Mouse (Mus musculus): ENCODE measurements around the gene Wwox.

The Wwox gene

DNA sequence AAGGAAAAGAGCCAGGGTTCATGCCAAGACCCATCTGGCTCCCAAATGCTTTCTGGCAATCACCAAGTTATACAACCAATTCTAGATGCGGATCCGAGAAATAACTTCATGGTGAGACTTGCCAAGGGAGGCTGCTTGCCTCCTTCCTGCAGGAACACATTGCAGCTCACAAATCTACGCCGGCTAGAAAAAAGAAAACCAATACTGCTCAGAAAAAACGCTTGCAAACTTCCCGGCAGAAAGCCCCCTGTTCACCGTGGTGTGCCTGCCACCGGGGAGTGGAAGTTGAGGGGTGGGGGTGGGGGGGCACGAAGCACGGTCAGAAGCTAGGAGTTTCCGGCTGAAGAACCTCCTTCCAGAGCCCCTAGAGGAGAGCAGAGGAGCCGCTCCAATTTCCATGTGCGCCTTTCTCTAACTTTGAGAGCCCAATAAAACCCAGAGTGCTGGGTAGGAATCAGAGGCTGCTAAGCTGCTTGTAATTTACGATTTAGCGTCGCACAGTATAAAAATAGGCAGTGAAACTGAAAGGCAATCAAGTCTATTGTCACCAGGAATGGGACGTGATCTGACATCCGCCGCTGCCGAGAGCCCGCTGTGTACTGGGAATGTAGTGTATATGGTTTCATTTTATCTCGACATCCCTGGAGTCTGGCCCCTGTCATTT is 720.4 kb downstream of the Wwox start:
- peak; percentile 62 for DNase-seq (ENCODE audit: low read depth, low spot score)

DNA sequence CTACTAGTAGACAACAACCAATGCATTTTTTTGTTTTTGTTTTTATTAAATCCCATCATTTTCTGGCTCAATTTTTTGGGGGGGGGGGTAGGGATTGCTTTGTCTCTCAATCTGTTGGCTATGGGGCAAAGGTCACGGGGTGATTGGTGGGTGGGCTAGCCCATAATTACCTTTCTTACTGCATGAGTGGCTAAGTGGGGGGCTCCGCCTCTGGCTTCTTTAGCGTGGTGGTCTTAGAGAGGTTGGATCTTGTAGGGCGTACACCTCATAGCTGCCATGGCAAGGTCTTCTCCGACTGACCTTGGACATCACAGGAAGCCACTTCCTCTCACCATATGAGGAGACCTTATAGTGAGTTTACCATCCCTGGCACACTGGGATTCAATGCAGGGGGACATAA is 721.0 kb downstream of the Wwox start:
- no peak for DNase-seq (ENCODE audit: low read depth, low spot score)

DNA sequence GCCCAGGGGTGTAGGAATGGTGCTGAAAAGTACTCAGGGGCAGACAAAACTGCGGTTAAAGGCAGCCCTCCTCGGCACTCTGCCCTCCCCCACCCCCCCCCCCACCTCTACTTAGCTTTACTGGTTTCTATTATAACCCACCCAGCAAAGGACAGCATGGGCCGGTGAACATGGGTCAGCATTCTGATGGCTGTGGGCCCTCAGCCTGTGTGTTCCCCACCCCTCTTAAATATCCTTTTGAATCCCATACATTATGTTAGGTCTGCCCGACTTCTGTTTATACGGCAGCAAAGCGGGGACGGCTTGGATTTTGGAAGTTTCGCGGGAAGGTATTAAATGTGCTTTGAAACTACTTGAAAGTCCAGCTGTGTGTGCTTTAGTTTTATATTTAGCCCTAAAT is 722.1 kb downstream of the Wwox start:
- no peak for DNase-seq (ENCODE audit: low read depth, low spot score)

DNA sequence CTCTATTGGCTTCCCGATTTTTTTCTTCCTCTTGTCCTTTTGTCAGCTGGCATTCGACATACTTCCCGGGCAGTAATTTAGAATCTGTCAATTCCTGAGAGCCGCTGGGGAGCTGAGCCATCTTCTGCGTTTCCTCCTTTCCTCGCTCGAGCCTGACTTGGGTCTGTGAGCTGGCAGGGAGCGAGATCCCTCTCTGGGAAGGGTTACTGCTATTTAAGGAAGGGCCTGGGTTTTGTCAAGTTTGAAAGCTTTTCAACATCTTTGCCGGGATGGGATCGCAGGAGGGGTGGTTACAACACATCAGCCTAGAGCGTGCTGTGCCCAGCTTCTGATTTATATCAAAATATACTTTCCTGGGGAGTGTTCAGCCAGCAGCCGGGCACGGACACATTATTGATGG is 725.4 kb downstream of the Wwox start:
- no peak for DNase-seq (ENCODE audit: low read depth, low spot score)

DNA sequence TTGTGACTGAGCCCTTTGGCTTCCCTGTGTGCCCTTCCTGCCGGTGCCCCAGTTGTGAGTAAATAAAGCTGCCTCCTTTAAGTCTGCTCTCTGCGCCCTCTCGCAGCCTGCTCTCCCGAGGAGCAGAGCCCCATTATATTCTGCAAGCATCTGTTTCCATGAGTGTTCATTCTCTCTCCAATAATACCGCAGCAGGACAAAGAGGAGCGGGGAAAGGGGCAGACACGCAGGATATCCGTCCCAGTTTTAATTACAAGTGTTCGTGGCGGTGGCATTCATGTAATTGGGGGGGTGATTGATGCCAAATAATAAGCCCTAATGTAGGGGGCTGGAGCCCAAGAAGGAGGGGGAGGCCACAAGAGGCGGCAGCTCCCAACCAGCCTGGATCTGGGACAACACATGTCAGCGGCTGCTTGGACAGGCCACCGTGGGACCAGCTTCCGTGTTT is 734.2 kb downstream of the Wwox start:
- DNase-seq (ENCODE audit: low read depth, low spot score), result no peak

DNA sequence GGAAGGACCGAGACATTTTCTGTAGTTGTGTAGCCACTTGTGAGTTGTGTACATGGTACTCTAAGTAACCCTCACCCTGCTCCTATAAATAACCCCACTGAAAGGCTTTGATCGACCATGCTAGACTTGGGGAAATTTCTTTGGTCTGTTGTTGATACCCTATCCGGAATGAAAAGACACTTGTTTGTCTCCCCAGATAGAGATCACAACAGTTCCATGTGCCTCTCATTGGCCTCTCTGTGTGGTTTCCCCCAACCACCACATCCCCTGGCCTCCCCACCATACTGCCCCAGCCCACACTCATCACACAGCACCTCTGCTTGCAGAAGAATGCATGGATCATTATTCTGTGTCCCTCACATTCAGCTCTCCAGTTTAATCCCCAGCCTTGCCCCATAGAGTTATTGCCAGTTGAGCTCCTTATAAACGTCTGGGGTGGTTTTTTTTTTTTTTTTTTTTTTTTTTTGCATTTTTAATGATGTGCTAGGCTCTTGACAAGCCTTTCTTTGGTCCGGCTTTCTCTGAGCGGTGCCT is 746.0 kb downstream of the Wwox start:
- DNase-seq (ENCODE audit: low read depth, low spot score), result no peak

DNA sequence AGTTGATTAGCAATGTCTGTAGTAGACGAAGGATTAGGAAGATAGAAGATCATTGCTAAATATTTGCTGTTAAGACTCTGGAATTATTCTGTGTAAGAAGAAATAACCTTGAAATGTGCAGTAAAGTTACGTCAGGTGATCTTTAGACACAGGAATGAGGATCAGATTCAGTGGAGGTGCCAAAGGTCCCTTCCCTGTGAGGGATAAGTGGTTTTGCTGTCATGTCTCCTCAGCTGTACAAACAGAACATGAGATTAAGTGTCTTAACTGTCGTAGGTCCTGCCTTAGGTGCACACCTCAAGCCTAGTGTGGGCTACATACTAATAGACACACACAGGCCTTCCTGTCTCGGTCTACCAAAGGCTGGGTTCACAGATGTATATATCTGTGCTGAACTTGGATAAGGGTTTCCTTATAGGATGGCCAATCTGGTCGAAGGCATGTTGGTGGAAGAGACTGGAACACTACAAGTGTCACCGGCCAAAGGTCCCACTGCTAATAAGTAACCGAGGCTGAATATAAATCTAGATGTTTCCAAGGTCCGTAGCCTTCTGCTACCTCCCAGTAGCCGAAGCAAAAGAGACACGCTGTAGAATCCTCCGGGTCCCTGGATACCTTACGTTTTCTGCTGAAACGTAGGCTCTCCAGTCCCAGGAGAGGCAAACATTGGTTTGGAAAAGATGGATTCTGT is 746.8 kb downstream of the Wwox start:
- no peak for DNase-seq (ENCODE audit: low read depth, low spot score)

DNA sequence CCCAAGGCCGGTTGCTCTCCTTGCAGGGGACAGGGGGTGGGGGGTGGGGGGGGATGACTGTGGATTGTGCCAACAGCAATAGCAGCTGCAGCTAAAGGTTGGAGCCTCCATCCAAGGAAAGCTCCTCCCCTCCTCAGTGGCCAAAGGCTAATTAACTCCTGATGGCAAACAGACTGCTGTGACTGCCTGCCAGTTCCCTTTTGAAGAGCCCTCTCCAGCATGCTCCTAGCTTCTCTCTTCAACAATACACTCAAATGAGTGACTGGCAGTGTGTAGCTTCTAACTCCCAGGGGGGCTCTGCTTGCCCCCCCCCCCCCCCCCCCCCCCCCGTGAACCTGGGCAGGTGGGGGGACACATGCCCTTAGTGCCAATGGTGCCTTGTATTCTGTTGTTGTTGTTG is 747.4 kb downstream of the Wwox start:
- no peak for DNase-seq (ENCODE audit: low read depth, low spot score)

DNA sequence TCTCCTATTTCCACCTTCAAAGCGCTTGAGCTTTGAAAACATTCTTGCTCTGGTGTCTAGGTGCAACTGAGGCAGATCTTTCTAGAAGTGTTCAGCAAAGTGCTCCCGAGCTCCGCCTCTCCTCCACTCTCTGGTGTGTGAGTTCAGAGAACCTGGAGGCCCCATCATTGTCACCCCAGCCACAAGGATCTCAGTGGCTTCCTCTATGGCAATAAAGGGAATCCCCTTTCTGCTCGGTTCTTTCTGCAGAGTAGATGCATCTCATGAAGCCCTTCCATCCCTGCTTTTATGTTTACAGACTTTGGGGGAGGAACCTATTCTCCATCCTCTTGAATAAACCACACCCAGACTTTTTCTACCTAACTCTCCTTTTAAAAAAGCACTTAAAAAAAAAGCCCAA is 749.0 kb downstream of the Wwox start:
- DNase-seq (ENCODE audit: low read depth, low spot score), result no peak

DNA sequence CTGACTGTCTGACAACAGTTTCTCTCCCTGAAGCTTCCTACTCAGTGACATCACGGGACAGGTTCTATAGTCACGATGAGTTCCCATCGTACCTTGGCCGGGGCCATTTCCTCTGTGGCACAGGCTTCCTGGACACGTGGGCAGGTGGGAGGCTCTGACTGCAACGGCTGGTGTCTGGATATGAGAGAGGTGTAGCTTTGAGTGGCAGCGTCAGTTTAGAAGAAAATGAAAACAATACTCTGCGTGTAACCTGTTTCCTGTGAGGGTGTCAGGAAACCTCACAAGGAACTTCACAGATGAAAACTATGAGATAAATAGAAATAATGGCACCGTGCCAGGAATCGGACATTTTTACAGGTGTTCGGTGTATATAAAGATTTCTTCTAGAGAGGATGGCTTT is 750.4 kb downstream of the Wwox start:
- no peak for DNase-seq (ENCODE audit: low read depth, low spot score)

DNA sequence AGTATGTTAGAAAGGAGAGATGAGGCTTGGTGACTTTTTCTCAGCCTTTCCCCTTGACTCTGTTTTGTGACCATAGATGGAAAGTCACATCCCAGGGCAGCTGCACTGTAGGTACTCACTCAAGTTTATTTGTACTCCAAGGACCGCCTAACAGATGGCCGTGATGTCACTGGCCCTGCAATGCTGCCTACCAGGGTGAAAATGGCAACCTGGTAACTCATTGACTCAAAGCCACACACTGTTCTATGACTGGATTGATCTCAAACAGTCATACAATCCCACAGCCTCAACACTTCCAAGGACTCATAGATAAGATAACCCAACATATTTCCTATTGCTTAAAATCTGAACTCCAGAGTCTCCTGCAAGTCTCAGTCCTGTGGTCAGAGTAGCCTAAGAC is 754.3 kb downstream of the Wwox start:
- no peak for DNase-seq (ENCODE audit: low read depth, low spot score)

DNA sequence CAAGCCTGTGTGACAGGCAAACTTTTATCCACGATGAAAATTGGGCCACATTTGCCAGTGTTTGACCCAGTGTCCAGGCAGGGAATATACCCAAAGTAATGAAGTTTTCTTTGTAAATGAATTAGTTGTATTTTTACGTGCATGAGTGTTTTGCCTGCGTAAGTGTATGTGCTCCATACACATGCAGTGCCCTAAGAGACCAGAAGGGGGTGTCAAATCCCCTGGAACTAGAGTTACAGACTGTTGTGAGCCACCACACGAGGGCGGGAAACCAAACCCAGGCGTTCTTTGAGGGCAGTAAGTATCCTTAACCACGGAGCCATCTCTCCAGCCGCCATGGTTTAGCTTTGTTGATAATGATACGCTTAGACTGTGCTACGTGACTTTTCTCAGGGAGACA is 755.9 kb downstream of the Wwox start:
- no peak for DNase-seq (ENCODE audit: low read depth, low spot score)

DNA sequence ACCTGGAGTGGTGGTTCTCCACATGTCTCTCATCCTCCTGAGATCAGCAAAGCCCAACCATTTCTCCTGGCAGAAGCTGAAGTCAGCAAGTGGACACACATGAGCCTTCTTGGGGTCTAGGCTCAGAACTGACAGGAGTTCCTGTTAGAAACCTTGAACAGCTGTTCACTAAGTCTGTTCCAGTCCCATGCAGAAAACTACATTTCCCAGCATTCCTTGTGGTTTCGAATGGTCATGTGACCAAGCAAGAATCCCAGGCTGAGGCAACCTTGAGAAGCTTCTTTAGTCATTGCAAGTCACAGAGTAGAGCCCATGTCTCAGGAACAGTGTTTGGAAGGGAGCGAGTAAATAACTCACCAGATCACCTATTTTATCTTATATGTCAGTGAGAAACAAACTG is 757.4 kb downstream of the Wwox start:
- no peak for DNase-seq (ENCODE audit: low read depth, low spot score)

DNA sequence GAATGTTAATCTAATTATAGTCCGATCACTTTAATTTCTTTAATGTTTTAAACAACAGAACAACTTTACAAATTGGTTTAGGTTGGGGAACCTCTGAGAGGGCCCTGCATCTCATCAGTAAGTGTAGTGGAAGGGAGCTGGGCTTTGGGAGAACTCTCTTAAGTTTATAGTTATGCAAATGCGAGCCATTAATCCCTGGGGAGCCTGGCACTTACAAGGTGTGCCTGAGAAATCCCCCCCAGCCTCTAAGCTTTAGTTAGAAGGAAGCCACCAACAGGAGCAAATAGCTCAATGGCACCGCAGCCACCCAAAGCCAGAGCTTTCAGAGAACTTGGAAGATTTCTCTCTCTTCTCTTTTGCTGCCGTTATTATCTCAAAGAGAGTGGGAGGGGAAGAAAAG is 759.7 kb downstream of the Wwox start:
- no peak for DNase-seq (ENCODE audit: low read depth, low spot score)

DNA sequence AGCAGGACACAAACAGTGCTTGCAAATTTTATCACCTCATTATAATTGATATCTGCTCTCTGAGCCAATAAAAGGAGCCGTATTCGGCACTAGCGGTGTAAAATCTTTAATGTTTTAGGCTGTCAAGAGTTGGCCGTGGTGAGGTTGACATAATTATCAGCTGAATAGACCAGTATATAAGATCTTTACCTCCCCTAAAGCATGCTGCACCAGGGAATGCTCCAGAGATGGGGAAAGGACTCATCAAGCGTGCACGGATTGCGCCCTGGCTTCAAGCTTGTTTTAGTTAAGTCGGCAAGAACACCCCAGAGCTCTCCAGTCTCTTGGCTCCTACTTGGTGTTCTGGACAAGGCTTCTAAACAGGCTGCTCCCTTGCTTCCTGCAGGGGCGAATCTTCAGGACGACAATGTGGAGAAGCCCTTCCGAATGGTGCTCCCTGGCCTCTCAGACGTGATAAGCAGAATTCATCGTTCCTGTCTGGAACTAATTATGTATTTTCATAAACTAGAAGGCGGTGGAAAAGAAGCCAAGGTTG is 760.2 kb downstream of the Wwox start:
- no peak for DNase-seq (ENCODE audit: low read depth, low spot score)

DNA sequence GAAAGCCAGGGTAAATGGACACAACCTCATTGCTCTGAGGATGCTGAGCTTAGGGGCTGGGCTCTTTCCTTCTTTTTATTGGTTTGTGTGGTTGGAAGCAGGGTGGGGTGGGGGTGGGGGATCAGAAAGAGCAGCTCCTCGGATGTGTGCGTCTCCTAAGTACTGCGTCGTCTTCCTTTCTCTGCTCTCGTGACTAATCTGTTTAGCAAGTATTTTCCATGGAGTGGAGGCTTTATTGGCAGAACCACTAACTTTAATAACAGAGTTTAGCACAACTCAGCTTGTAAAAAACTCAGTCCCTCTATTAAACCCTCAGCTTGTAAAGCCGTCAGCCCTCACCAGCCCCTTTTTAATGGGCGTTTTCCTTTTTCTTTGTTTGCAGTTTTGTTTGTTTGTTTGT is 762.3 kb downstream of the Wwox start:
- DNase-seq (ENCODE audit: low read depth, low spot score), result no peak

DNA sequence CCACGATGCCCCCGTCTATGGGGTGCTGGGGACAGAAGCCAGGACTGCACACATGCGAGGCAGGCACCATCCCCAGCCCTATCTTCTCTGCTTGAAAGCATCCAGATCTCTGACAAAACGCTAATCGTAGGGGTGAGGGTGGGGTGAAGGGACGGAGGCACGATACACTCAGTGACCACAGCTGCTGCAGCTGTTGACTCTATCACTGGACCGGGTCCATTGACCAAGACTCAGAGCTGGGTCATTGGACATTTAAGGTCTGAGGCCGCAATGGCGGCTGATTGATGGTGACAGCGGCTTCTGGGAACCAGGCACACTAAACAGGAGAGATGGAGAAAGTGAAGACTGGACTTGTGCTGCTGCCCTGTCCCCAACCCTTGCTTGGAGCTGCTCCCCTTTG is 768.0 kb downstream of the Wwox start:
- no peak for DNase-seq (ENCODE audit: low read depth, low spot score)

DNA sequence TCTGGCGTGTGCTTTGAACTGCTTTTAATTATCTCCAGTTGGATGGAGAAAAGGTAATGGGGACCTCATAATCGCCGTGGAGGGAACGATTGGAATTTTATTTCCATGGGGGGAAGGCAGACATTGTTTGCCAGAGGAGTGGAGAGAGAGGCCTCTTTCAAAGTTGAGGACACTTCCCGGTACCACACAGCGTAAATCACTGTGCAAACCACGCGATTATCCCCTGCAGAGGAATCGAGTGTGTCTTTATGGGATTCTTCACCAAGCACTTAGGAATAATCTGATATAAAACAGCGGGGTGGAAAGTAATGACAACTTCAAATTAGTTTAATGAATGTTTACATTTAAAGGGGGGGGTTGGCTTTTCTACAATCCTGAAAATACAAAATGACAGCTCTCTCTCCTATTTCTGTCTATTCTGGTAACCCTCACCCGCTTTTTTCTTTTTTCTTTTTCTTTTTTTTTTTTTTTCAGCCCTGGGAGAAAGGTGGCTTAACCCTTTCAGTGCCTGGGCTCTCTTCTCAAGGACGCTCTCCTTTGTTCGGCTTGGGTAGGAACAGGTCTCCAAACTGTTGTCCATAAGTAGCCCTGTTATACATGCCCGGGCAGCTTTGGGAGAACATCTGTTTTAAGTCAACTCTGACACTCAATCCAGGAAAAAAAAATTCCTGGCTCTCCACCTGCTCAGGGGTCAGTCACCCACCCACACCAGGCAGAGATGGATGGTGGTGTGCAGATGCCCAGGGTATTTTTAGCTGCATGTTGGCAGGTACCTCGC is 769.1 kb downstream of the Wwox start:
- no peak for DNase-seq (ENCODE audit: low read depth, low spot score)

DNA sequence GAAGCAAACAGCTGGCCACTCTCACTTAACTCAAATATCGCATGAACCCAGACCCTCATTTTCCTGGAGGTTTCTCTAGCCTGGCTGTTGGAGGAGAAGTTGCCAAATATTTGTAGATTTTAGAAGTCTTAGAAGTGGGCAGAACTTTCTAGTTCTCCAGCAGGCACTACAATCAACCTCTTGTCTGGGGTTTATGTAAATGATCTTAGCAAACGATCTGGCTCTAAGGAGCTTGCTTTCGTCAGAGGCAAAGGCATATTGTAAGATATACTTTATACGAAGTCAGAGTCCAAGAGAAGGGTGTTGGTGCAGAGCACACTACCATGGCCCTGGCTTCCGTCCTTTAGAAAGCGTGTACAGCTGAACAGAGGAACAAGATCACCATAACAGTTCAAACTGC is 770.6 kb downstream of the Wwox start:
- no peak for DNase-seq (ENCODE audit: low read depth, low spot score)

DNA sequence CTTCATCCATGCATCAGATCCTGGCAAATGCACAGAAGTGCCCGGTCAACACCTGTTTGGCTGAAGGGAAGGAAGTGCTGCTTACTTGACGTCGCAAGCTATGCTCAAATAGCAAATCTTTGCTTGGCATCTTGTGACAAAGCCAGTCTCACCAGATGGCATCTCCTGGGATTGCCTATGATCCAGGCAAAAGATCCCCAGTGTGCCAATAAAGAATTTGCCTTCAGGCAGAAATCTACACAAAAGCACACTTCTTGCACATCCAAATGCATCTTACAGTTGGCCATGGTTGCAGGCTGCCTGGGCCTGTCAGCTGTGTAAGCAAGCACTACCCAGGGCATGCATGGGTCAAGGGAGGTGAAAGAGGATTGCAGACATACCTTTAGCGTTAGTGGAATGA is 773.7 kb downstream of the Wwox start:
- DNase-seq (ENCODE audit: low read depth, low spot score), result no peak

DNA sequence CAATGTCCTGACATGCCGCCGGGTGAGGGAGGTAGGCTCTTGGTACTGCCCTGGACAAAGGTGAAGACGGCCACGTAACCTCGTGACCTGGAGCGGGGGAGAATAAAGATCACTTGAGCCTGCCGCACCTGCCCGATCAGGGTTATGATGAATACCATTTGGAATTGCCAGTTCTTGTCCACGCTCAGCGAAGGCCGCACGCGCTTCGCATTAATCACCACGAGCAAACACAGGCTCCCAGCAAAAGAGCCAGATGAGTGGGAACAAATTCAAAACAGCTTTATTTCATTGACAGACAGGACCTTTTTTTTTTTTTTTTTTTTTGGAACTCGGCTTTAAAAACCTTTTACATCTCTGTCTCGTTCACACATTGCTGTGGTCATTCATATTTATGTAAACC is 775.4 kb downstream of the Wwox start:
- DNase-seq (ENCODE audit: low read depth, low spot score), result no peak

DNA sequence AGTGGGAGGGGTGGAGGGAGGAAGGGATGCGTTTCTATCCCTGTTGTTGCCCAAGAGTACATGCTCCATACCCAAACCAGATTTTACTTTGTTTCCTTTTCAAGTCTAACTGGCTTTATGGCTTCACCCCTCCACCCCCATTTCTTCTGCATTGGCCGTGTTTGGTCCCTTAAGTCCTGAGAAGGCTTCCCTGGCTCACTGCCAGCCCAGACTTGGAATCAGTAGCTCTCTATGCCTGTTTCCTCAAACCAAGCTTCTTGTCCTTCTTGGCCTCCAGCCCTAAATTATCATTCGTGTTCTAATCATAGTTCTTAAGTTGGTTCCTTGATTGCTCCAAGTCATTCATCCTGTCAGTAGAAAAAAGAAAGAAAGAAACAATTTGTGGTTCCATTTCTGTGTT is 777.3 kb downstream of the Wwox start:
- DNase-seq (ENCODE audit: low read depth, low spot score), result no peak

All from telencephalon, adult 2 months (tissue).